Mouse (Mus musculus): ENCODE measurements around the gene Fut8. TPM values are rescaled to one million over a fixed set of nuclear protein-coding genes. Genes with fewer than 3 reads are reported as not detected.

Gene Fut8
- polyA plus RNA-seq, 1 experiment from 2014 or later: 24.3 TPM

DNA sequence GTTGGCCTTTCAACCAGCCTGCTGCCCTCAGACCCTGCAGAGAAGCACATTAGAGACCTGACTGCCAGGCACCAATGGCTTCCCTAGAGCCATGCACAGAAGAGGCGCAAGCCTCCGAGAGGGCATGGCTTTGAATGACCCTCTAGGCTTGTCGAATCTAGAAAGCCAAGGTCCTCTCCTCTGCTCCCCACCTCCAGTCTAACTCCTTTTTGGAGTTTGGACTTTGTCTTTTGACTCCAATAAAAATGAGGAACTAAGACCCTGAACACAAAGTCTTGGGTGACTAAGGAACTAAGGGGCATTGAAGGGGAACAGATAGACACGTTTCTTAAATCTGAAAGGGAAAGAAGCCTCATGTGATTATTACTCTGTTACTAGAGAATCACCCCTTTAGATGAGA, 39.7 kb upstream of the Fut8 start:
- ATAC-seq (ENCODE audit: low FRiP score, low TSS enrichment): no peak
- no peaks in the 10 kb centered on the region for H3K27me3 ChIP-seq (ENCODE audit: insufficient read depth, low read length)
- H3K9ac ChIP-seq (replicated peaks; ENCODE audit: low read length): no peak overlapping the region
- no peaks in the 10 kb centered on the region for H3K4me1 ChIP-seq (ENCODE audit: insufficient read depth, low read length)
- 85% methylated on average over 4 of the region's 4 CpGs for WGBS
- no peak overlapping the region for H3K4me3 ChIP-seq (ENCODE audit: low read length)
- no peaks in the 10 kb centered on the region for H3K36me3 ChIP-seq (ENCODE audit: insufficient read depth, low read length)
- H3K27ac ChIP-seq (ENCODE audit: low read length): no peak overlapping the region
- H3K4me2 ChIP-seq (replicated peaks; ENCODE audit: low read depth, low read length): no peak overlapping the region
- no peaks in the 10 kb centered on the region for H3K9me3 ChIP-seq (ENCODE audit: low read length)

- no peaks in the 10 kb centered on the region for H3K27me3 ChIP-seq (ENCODE audit: insufficient read depth, low read length)
- H3K27ac ChIP-seq (ENCODE audit: low read length): no peak overlapping the region
- ATAC-seq (ENCODE audit: low FRiP score, low TSS enrichment): no peak
- WGBS: 41% methylated on average over 10 of the region's 10 CpGs
- H3K4me3 ChIP-seq (ENCODE audit: low read length): no peak overlapping the region
- H3K9me3 ChIP-seq (ENCODE audit: low read length): no peaks in the 10 kb centered on the region
- no peak overlapping the region for H3K9ac ChIP-seq (replicated peaks; ENCODE audit: low read length)
- no peaks in the 10 kb centered on the region for H3K4me1 ChIP-seq (ENCODE audit: insufficient read depth, low read length)
- H3K4me2 ChIP-seq (replicated peaks; ENCODE audit: low read depth, low read length): no peak overlapping the region
- H3K36me3 ChIP-seq (ENCODE audit: insufficient read depth, low read length): no peaks in the 10 kb centered on the region
Observed at GRCm38 (mm10) chr12:77201461-77202143, 36.3 kb upstream of the Fut8 start.

DNA sequence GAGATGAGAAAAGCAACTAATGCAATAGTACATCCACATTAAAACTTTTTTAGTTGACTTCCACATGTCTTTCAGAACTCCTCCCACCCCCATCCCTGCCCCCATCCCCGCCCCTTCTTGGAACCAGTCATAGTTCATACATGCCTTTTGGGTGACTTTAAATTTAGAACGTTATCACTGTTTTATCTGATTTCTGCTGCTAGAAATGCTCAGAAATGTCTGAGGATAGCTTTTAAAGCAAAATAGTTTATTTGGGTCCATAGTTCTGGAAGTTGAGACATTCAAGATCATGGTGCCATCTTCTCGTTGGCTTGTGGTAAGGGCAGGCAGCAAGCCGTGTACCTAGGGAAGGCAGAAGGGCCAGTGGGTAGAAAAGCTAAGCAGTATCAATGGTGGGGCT, 34.8 kb upstream of the Fut8 start:
- 91% methylated on average over 4 of the region's 4 CpGs for WGBS
- Histone ChIP-seq H3K4me3 (ENCODE audit: low read length) (no peak overlapping the region), H3K4me2 (replicated peaks; ENCODE audit: low read depth, low read length) (no peak overlapping the region), H3K9me3 (ENCODE audit: low read length) (no peaks in the 10 kb centered on the region), H3K9ac (replicated peaks; ENCODE audit: low read length) (no peak overlapping the region), H3K4me1 (ENCODE audit: insufficient read depth, low read length) (no peaks in the 10 kb centered on the region), H3K36me3 (ENCODE audit: insufficient read depth, low read length) (no peaks in the 10 kb centered on the region), H3K27ac (ENCODE audit: low read length) (no peak overlapping the region), H3K27me3 (ENCODE audit: insufficient read depth, low read length) (no peaks in the 10 kb centered on the region)
- no peak for ATAC-seq (ENCODE audit: low FRiP score, low TSS enrichment)

DNA sequence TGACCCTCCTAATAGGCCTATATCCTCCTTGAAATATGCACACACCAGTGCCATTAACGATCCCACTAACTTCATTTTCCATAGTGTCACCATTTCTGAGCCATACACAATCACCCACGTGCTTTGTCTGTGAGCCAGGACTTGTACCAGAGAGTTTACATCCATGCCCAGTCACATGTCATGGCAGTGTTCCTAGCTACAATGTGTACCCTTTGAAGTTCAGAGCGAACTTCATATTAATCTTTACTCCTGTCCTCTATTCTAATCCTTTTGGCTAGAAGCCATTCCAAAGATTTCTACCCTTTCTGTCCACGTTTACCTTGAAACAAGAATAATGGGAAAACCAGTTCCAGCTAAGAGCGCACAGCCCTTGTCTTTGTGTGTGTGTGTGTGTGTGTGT, 31.1 kb upstream of the Fut8 start:
- H3K9me3 ChIP-seq (ENCODE audit: low read length): no peaks in the 10 kb centered on the region
- H3K9ac ChIP-seq (replicated peaks; ENCODE audit: low read length): no peak overlapping the region
- no peak overlapping the region for H3K4me2 ChIP-seq (replicated peaks; ENCODE audit: low read depth, low read length)
- 87% methylated on average over 5 of the region's 5 CpGs for WGBS
- no peak for ATAC-seq (ENCODE audit: low FRiP score, low TSS enrichment)
- H3K4me3 ChIP-seq (ENCODE audit: low read length): no peak overlapping the region
- no peaks in the 10 kb centered on the region for H3K27me3 ChIP-seq (ENCODE audit: insufficient read depth, low read length)
- H3K4me1 ChIP-seq (ENCODE audit: insufficient read depth, low read length): no peaks in the 10 kb centered on the region
- H3K27ac ChIP-seq (ENCODE audit: low read length): no peak overlapping the region
- H3K36me3 ChIP-seq (ENCODE audit: insufficient read depth, low read length): no peaks in the 10 kb centered on the region

- no peaks in the 10 kb centered on the region for H3K4me1 ChIP-seq (ENCODE audit: insufficient read depth, low read length)
- ATAC-seq (ENCODE audit: low FRiP score, low TSS enrichment): no peak
- H3K9ac ChIP-seq (replicated peaks; ENCODE audit: low read length): no peak overlapping the region
- no peaks in the 10 kb centered on the region for H3K36me3 ChIP-seq (ENCODE audit: insufficient read depth, low read length)
- H3K27ac ChIP-seq (ENCODE audit: low read length): no peak overlapping the region
- H3K4me3 ChIP-seq (ENCODE audit: low read length): no peak overlapping the region
- no peaks in the 10 kb centered on the region for H3K27me3 ChIP-seq (ENCODE audit: insufficient read depth, low read length)
- H3K9me3 ChIP-seq (ENCODE audit: low read length): no peaks in the 10 kb centered on the region
- no peak overlapping the region for H3K4me2 ChIP-seq (replicated peaks; ENCODE audit: low read depth, low read length)
- 75% methylated on average over 2 of the region's 2 CpGs for WGBS
Observed at GRCm38 (mm10) chr12:77208056-77208455, 29.9 kb upstream of the Fut8 start.

DNA sequence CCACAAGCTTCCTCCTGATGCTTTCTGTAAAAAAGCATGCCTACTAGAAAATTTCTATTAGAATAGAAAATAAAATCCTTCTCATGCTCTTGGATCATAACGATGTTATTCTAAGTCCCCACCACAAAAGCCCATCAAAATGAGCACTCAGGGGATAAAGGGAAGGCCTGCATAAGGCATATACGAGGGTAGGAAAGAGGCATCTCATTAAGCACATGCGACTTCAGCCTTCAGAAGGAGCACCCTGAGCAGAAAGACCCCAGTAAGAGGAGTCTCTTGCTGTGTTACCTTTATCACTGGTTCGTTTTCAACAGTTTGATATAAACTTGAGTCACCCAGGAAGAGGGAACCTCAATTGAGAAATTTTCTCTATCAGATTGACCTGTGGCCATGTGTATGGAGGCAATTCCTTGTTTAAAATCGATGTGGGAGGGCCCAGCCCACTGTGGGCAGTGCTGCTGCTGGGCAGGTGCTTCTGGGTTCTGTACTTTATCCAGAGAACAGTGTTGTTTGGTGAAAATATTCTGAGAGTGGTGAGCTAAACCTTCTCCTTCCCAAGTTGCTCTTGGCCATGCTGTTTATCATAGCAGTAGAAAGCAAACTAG, 29.2 kb upstream of the Fut8 start:
- Histone ChIP-seq H3K36me3 (ENCODE audit: insufficient read depth, low read length) (no peaks in the 10 kb centered on the region), H3K9ac (replicated peaks; ENCODE audit: low read length) (no peak overlapping the region), H3K27ac (ENCODE audit: low read length) (no peak overlapping the region), H3K4me1 (ENCODE audit: insufficient read depth, low read length) (no peaks in the 10 kb centered on the region), H3K9me3 (ENCODE audit: low read length) (no peaks in the 10 kb centered on the region), H3K4me2 (replicated peaks; ENCODE audit: low read depth, low read length) (no peak overlapping the region), H3K4me3 (ENCODE audit: low read length) (no peak overlapping the region), H3K27me3 (ENCODE audit: insufficient read depth, low read length) (no peaks in the 10 kb centered on the region)
- ATAC-seq (ENCODE audit: low FRiP score, low TSS enrichment): no peak
- WGBS: 75% methylated on average over 5 of the region's 5 CpGs

DNA sequence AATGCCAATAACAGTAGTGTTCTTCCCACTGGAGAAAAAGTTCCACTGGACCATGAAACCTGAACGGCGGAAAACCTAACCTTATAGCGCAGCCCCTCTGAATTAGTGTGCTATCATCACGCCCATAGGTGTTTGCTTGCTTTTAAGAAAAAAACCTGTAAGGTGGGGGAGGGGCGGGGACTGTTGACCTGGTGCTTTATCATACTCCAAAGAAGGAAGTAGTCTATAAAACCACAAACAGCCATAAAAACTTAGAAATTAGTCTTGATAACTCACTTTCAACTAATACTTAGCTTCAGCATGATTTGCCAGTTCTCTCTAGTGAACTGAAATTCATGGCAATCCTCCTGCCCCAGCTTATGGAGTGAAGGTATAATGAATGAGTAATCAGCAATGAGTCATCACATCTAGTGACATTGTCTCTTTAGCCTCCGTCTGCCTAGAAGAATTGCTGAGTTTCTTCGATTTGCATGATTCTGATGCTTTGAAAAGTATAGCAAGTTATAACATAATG, 26.2 kb upstream of the Fut8 start:
- WGBS: 85% methylated on average over 7 of the region's 7 CpGs
- no peak for ATAC-seq (ENCODE audit: low FRiP score, low TSS enrichment)

GRCm38 (mm10) chr12:77213896-77214564, 23.9 kb upstream of the Fut8 start:
- H3K27me3 ChIP-seq (ENCODE audit: insufficient read depth, low read length): no peaks in the 10 kb centered on the region
- no peak for ATAC-seq (ENCODE audit: low FRiP score, low TSS enrichment)
- H3K4me1 ChIP-seq (ENCODE audit: insufficient read depth, low read length): no peaks in the 10 kb centered on the region
- H3K27ac ChIP-seq (ENCODE audit: low read length): no peak overlapping the region
- WGBS: 53% methylated on average over 6 of the region's 6 CpGs
- no peak overlapping the region for H3K9ac ChIP-seq (replicated peaks; ENCODE audit: low read length)
- H3K9me3 ChIP-seq (ENCODE audit: low read length): no peaks in the 10 kb centered on the region
- no peak overlapping the region for H3K4me3 ChIP-seq (ENCODE audit: low read length)
- H3K36me3 ChIP-seq (ENCODE audit: insufficient read depth, low read length): no peaks in the 10 kb centered on the region
- H3K4me2 ChIP-seq (replicated peaks; ENCODE audit: low read depth, low read length): no peak overlapping the region

More for the DNA sequence above, 26.2 kb upstream of the Fut8 start:
- H3K4me1 ChIP-seq (ENCODE audit: insufficient read depth, low read length): no peaks in the 10 kb centered on the region
- H3K9ac ChIP-seq (replicated peaks; ENCODE audit: low read length): no peak overlapping the region
- no peaks in the 10 kb centered on the region for H3K36me3 ChIP-seq (ENCODE audit: insufficient read depth, low read length)
- no peaks in the 10 kb centered on the region for H3K27me3 ChIP-seq (ENCODE audit: insufficient read depth, low read length)
- H3K4me2 ChIP-seq (replicated peaks; ENCODE audit: low read depth, low read length): no peak overlapping the region
- no peak overlapping the region for H3K27ac ChIP-seq (ENCODE audit: low read length)
- no peaks in the 10 kb centered on the region for H3K9me3 ChIP-seq (ENCODE audit: low read length)
- H3K4me3 ChIP-seq (ENCODE audit: low read length): no peak overlapping the region

- Histone ChIP-seq H3K9me3 (ENCODE audit: low read length) (no peaks in the 10 kb centered on the region), H3K27ac (ENCODE audit: low read length) (no peak overlapping the region), H3K9ac (replicated peaks; ENCODE audit: low read length) (no peak overlapping the region), H3K4me2 (replicated peaks; ENCODE audit: low read depth, low read length) (no peak overlapping the region), H3K27me3 (ENCODE audit: insufficient read depth, low read length) (no peaks in the 10 kb centered on the region), H3K4me3 (ENCODE audit: low read length) (no peak overlapping the region), H3K4me1 (ENCODE audit: insufficient read depth, low read length) (no peaks in the 10 kb centered on the region), H3K36me3 (ENCODE audit: insufficient read depth, low read length) (no peaks in the 10 kb centered on the region)
- WGBS: 95% methylated on average over 3 of the region's 3 CpGs
- no peak for ATAC-seq (ENCODE audit: low FRiP score, low TSS enrichment)
Observed at GRCm38 (mm10) chr12:77214565-77214909, 23.4 kb upstream of the Fut8 start.
